Mouse (Mus musculus) kidney, adult 11 months (tissue): ENCODE measurements at regions not wholly inside any gene's neighbourhood (a gene's known extent, or its start where the extent isn't known, plus 50 kb on each side); places are given as distances from the start of the nearest gene placed in this dataset.
A peak's percentile ranks its signal among the peaks of the same experiment; 100 is the strongest.

Source experiments
- DNase-seq: peaks from one replicate; pipeline ENCODE4 v3.0.0; 2022

DNA sequence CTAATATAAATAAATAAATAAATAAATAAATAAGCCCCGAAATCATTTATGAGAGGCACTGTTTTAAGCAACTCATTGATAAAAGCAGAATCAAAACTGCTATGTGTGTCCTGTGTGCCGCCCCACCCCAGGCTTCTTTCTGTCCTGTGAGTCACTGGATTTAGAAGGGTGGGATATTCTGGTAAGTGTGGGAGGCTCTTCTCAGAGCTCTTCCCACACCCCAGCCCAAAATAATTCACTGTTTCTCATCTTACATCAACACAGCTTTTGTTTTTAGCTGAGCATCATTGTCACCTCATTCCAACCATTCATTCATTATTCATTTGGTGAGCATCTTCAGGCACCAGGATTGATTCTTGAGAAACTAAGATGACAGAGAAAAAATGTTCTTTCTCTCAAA is 118.4 kb downstream of the Barx2 start:
- no peak for DNase-seq

DNA sequence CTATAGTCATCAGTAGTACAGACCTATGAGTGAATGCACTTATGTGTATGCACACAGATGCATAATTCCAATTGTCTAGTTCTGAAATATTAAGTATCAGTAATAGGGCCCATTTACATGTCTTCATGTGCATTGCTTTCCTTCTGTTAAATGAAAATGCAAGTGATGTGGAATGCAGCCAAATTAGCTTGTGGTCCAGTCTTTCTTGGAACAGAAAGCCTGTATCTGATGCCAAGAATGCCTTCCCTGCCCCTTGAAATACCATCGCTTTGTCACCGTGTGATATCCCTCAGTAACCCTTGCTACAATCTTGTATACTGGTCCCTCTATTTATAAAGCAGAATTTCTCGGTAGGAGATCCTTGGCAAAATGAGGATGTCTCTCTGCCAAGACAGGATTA is 137.3 kb downstream of the Barx2 start:
- DNase-seq = no peak

DNA sequence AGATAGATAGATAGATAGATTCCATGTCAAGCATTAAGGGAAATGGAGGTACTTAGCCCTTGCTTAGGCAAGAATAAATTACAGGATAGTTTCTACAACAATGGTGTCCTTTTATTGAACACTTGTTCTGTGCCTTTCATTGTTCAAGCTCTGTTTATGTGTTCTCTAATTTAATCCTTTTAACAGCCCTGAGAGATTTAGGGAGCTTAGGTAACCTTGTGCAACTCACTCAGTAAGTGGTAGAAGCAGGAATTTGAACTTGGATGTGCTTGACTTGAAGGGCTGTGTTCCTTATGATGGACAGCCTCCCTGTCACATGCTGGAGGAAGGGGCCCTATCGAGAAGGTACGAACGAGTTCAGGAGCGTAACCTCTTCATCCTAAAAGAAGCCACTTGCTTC is 147.9 kb downstream of the Barx2 start:
- no peak for DNase-seq

DNA sequence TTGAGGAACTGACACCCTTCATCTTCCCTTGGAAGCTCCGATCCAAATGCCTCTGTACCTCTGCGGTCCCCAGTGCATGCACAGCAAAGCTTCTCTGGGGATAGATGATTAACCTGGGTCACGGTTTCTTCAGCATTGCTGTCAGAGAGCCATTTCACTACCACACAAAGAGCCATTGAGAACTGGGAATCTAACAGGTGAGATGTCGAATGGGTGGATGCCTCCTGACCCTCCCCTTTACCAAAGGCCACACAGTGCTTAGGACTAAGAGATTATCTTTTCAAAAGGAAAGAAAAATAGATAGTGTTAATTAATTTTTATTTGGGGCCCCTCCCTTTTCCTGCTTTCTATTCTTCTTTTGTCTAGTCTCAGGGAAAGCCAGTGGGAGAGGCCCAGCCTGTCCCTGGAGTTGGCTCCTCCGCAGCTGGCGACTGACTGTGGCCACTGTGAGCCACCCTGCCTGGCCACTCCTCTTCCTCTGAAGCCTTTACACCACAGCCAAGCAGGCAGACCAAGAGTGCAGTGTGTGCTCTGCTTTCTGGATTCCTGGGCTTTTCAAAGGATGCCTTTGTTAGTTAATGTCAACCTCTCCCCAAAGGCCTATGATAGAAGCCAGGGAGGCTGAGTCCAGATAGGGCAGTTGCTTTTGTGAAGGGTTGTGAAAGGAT is 155.2 kb downstream of the Barx2 start:
- DNase-seq = no peak

DNA sequence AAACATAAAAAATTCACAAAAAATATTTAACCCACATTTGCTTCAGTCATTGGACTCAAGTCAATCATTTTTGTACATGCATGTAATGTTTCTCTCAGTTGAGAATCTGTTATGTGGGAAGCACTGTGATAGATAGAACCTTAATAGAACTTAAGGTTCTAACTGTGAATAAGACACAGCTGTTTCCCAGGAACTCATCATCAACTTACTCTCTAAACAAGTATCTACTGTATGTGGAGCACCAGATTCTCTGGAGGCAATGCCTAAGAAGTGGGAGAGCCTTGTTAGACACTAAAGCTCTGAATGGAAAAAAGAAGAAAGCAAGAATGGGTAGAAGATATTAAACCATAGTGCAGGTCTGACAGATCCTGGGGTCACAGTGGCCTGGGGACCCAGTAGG is 182.8 kb downstream of the Barx2 start:
- no peak for DNase-seq

DNA sequence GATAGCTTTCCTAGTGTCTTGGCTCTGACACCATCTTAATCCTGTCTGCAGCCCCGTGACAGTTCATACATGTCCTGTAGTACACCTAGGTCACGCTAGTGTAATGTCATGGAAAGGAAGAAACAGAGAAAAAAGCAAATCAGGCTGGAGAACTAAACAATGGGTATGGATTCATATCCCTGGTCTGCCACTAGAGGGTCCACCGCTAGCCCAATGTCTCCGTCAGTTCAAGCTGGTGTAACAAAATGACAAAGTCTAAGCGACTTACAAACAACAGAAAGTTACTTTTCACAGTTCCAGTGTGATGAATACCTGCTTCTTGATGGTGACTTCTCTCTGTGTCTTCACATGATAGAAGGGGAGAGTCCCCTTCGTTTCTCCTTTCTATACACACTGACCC is 194.0 kb downstream of the Barx2 start:
- no peak for DNase-seq

DNA sequence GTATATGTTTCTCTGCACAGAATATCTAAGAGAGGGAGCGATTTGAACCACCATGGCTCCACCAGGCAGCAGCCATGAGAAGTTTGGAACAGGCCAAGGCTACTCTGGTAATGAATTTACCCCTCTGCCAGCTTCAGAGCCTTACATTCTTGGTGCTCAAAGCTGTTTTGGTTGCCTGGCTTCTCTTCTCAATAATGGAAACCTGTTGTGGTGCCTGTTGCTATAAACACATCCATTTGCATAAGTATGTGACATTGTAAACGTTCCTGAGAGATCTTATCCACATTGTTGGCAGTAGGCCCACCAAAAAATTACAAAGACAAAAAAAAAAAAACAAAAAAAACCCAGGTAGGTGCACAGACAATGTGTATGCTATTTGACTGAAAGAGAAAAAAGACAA is 203.2 kb downstream of the Barx2 start:
- DNase-seq = peak; percentile 39

DNA sequence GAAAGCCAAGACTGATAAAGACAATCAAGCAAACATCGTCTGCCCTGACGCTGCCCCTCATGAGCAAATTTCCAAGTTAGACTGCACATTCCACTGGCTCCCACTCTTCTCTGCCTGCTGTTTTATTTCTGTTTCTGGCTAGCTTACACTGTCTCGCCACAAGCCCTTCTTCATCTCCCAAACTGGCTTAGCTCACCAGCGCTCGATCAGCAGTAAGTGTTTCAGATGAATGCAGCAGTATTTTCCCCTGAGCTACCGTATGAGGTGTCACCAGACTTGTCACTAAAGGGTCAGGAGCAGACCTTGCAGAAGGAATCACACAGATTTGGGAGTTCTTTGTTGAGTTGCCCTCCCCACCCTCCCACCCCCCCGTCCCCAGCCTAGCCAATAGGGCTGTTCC is 206.6 kb downstream of the Barx2 start:
- no peak for DNase-seq

DNA sequence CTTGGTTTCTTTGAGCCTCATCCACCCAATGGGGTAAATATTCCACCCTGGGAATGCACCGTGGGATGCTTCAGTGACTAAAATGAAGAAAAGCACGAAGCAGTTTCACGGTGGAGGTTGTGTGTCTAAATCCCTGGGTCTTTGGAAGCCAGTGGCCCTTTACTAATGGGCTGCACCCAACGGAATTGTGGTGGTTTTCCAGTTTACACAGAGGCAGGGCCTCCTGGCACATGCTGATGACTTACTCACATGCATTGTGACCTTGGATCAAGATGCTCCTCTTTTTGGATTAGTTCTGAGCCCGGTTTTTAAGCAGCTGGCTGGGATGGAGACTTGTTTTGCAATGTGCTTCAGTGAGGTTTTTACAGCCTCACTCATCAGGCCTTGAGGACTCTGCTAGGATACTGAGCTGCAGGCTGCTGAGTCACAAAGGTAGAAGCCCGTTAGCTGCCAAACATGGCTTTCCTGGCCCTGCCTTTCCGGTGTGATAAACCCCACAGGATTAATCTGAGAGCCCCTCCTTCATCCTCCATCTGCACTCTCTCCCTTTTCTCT is 222.3 kb downstream of the Barx2 start:
- no peak for DNase-seq

DNA sequence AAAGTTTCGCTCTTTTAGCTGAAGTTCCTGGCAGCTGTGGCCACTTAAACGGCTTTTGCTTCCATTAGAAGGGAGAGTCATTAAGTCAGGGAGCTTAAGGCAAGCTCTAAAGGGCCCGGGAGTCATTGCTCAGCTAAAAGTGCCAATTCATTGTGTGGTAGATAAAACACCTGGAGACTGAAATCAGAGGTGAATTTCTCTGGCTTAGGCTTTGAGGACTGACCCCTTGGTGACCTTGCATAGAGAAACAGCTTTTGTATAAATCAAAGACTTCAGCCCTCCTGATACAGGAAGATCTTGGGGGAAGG is 224.1 kb upstream of the Tmem45b start:
- DNase-seq = no peak

DNA sequence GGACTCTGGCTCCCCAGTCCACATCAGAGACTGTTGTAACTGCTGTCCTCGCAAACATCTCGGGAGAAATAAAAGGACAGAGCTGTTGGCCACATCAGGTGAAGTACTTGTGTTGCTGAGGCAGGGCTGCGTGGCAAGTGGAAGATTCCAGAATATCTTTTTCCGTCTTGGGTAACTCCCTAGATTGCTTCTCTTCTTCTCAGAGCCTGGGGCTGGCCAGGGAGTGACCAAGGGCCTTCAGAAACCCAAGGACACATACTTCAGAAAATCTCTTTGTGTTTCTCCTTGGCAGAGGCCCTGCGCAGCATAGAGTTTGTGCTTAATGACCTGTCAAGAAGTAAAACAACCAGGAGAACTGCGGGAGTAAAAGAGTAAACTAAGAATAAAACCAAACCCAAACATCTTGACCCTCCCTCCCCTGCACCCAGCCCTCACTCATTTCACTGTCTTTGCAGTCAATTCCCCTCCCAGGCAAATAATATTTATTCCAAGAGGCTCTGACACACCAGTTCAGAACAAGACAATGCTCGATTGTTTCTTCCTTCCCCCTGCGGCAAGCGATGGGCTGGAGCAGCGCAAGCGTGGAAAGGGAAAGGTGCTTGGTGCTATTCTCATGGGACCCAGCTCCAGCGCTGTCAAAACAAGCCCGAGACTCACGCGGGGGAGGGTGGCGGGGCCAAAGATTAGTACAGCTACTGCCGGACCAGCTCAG is 223.6 kb upstream of the Tmem45b start:
- DNase-seq = peak; percentile 30

DNA sequence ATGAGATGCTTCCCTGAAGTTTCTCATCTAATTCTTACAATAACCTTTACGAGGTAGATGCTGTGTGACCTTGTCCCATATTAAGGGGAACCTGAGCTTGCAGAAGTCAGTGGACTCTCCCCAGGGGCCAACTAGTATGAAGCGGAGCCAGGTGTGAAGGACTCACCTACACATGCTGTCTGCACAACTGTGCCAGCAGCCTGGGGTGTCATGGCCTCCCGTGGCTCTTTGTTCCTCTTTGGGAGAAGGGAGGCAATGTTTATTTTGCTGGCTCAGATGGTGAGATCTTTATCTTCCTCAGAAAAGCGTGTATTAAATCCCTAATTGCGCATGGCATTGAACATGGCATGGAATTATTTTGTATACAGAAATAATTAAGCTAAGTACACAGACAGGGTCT is 222.2 kb upstream of the Tmem45b start:
- DNase-seq = no peak

DNA sequence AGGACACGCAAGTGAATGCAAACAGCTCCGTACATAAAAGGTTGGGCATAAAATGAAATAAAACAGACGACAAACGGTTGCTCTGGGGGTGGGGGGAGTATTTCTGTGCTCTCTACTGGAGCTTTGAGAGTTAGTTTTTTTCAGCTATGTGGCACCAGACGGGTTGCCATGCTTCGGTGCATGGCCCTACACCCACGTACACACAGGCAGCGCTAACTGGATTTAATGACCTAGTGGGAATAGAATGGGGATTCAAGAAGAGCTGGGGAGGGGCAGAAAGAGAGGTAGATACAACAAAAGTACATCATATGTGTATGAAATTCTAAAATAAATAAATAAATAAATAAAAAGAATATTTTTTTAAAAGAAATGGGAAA is 220.5 kb upstream of the Tmem45b start:
- DNase-seq = no peak

DNA sequence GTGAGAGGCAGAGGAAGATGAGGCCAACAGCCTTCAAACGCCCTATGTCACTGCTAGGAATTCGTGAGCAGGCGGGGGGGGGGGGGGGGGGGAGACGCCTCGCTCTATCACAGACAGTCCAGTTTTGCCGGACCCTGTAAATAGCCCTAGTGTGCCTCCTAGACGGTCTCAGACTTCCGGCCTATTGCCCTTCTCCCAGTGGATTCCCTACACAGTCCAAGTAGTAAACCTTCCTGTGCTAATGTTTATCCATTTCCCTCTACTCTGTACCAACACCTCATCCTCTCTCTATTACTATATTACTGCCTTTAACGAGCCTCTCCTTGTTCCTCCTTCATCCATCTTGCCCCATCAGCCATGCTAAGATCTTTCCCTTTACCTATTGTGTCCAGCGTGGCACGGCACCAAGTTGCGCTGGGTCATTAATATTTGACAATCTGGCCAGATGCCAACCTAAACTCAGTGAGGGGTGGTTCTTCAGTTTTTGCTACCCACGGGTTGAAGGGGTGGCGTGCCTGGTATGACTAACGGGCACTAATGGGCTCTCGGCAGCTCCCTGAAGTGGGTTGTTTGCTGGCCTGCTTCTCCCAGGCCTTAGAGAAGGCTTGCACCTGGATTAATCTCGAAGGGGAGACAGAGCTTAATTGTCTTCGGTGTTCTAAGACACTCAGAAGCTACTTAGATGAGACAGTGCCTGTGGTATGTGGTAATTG is 220.0 kb upstream of the Tmem45b start:
- no peak for DNase-seq

DNA sequence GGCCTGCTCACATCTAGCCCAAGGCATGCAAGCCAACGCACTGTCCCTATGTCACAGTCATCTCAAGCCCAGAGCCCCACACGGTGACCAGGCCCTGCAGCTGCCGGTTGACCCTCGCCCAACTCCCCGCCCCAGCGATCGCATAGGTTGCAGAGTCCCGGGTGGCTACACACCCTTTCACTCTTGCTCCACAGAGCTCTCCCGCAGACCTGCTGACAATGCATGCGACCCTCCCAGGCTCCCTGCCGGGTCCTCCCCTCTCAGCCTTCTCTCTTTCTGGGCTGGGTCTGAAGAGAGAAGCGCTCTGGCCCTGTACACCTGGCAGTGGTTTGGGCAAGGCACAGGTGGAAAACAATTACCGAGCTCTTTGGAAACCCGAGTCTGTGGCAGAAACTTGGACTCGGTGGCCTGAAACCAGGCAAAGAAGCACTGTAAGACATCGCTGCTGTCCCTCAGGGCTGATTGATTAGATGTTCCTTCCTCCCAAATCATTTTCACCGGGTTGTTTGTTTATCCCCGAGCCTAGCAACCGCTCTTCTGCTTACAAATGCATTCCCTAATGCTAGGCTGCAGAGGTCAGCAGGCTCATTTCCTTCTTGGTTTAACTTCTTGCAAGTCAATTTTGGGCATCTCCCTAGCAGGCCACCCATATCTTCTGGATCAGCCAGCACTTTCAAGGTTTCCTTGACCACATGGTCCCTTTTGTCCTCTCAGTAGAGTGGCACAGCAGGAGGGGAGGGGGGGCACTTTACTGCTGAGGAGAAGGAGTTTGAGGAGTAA is 219.2 kb upstream of the Tmem45b start:
- DNase-seq = peak; percentile 12

DNA sequence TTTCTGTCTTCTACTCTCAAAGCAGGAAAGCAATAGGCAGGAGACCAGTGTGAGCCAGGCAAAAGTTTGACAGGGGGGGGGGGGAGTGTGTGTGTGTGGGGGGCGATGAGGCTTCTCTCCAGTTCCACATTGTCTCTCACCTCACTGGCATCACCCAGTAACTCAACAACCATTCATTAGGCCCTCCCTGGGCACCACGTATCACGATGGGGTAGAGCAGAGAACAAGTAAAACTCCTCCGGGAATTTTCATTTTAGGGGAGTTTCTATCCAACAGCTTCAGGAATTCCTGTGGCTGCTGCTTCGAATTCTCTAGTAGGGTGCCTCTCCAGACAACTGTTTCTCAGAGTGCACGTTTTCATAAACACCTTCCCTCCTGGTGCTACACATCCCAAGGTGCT is 218.6 kb upstream of the Tmem45b start:
- DNase-seq = no peak

DNA sequence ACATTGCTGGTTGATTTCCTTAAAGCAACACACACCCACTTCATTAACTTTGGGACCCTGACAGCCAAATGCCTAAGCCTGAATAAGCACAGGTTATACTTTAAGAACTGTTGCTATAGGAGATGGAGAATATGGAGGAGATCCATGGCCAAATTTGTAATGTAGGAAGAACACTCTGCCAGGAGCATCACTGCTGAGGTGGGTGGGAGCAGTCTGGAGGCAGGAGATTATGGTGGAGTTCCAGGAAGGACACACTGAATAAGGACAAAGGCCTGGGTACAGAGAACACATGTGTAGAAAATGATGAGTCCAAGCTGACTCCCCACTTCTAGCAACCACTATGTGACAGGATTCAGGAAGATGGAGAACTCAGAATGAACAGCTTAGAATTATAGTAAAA is 212.9 kb upstream of the Tmem45b start:
- no peak for DNase-seq

DNA sequence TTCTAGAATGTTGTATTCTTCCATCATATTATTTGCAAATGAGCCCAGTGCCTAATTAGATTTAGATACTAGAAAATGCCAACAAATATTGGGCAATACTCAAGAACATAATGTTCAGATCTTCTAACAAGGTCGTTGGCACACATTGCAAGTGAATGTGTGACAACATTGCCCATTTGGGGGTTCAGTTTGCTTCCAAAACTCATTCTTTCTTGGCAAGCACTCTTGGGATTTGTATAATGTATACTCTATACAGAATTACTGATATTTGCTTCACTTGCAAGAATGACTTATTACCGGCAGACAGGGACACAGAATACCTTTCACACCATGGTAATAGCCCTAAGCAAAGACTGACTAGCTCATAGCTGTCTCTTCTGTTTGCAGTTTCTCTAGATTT is 194.8 kb upstream of the Tmem45b start:
- no peak for DNase-seq

DNA sequence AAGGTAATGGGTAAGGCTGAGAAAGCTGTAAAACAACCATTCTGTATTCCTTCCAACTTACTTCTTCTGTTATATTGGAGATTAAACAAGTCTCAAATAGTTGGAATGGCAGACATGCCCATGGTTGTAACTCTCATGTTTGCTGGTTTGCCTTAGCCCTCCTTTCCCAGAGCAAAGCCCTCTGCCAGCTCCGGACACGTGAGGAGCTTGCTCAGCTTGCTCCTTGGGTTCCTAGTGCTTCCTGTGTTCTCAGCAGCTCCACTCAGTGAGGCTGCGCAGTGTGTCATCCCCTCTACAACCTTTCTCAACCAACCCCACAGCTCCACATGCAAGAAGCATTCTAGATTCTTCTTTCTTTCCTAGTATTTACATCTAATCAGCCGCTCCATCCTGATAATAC is 193.3 kb upstream of the Tmem45b start:
- no peak for DNase-seq

DNA sequence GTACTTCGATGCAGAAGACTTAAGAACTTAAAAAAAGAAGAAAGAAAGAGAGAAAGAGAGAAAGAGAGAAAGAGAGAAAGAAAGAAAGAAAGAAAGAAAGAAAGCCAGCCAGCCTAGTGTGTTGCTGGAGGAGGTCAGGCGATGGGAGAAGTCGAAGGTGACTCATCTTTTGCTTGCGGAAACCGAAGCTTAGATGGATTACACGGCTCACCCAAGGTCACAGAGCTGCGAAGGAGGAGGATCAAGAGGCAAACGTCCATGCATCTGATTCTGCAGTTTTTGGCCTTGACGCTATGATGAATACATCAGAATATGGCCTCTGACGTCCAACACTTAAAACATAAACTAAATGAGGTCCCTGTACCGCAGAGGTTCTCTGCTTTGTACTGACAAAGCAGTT is 192.4 kb upstream of the Tmem45b start:
- no peak for DNase-seq

DNA sequence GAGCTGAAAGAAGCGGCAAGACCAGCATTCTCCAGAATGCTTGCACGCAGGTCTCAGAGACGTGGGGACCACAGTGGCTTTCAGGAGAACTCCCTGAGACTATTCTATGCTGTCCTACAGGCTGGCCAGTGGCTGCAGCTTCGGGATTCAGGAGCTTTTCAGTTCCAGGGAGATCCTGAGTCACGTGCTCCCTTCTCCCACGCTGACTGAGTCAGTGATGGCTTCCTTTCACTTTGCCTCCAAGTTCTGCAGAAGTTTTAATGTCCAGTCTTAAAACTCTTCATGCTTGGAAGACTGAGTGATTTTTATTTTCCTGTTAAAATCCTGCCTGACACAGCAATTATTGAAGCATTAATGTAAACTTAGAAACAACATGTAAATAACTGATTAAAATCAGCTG is 190.5 kb upstream of the Tmem45b start:
- no peak for DNase-seq

DNA sequence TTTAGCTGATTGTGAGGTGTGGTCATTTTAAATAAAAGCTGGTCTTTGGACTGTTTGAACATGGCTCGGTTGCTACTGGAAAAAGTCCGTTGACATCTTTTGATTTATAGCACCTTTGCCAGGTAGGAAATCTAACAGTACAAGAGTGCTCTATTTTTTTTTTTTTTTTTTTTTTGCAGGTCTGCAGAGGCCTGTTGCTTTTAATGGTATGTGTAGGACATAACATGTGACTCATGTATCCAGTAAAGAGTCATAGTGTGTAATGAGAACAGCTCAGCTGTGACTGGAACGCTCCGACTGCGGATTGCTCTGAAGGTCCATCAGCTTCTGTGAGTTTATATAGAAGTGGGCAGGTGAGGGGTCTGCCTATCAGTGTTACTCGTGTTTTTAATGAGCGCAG is 190.0 kb upstream of the Tmem45b start:
- DNase-seq = no peak

DNA sequence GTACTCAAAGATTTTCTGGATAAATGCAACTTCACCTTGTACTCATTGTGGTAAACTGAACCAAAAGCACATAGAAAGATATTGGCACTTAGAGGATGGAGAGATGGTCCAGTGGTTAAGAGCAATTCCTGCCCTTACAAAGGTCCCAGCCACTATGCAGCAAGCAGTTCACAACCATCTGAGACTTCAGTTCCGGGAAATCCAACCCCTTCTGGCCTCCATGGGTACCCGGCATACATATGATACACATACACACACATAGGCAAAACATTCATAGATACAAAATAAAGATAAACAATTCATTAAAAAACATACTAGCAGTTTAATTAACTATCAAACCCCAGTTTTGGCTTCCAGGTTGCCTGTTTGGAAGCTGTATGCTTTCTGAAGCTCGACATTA is 189.5 kb upstream of the Tmem45b start:
- no peak for DNase-seq
